Mouse (Mus musculus) c-Kit-positive CD71-positive TER-119-positive erythroid progenitor cells, embryonic 14.5 days (primary cell): Measurements from ENCODE around the gene Mrgbp.

ENCODE experiments used
- DNase-seq: peaks from one replicate; pipeline ENCODE4 v3.0.0-alpha.2; 2013; ENCODE audit warnings: low spot score

Gene Mrgbp

DNA sequence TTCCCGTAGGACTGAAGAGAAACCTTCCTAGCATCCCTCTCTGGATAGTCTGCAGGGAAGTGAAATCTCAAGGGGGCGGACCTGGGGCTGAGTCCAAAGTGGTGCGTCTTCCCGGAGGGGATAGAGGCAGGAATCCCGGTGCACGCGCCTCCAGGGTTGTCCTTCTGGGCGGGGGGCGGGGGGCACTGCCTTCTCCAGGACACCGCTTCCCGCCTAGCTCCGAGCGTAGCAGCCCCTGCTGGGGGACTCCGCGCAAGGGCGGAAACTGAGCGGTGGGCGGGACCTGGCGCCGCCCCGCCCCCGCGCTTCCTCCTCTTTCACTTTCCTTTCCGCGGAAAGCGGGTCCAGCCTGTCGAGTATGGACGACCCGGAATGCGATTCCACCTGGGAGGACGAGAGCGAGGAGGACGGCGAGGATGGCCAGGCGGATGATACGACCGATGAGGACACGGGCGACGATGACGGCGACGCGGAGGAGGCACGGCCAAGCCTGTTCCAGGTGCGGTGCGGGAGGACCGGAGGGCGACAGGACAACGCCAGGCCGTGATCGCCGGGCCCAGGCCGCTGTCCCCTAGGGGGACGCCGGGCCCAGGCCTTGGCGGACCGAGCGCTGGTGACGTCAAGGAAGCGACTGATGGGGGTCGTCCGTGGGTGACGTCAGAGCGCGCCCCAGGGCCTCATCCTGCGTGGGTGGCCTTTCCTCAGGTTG, 8.2 kb downstream of the Mrgbp start, which contains the start of gene Ogfr:
Gene Ogfr, plus strand, starts transcription at position 123 of the 709 bp plus-strand sequence.
- peak; percentile 64 for DNase-seq

DNA sequence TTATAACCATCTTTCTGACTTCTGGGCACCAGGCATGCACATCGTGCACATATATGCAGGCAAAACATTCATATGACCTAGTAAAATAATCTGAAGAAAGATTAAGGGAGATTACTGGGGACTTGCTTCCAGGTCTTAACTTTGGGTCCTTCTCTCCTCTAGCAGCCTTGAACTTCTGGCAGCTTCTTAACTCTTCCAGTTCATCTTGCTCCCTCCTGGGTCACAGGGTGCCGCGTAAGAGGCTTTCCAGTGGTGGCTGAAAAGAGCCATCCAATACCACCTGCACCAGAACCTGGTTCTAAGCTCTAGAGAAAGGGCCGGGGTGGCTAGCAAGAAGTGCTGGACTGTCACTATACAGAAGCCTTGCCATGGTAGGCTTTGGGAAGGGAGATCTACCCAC, 16.4 kb downstream of the Mrgbp start, which contains the start of gene Col9a3:
Gene Col9a3, plus strand, starts transcription at position 301 of the 400 bp plus-strand sequence.
- DNase-seq, result no peak

DNA sequence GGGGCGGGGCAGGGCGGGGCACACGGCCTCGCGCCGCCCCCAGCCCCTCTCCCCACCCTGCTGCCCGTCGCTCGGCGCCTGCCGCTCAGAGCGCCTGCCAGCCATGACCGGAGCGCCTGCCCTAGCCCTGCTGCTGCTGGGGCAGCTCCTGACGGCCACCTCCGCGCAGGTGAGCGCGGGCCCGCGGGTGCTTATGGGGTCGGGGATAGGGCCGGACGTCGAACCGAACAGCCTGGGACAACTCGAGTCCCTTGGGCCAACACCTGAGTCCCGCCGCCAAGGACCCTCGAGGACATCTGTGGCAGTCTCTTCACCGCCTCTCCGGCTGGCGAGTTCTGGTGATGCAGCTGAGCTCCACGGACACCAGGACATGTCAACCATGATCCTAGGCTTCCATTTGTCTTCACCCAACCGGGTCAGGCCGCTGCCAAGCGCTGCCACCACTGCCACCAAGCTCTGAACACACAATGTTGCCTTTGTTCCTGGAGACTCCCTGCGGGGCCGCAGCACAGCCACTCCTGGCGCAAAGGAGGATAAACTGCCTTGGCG, 17.1 kb downstream of the Mrgbp start:
- DNase-seq, result no peak

DNA sequence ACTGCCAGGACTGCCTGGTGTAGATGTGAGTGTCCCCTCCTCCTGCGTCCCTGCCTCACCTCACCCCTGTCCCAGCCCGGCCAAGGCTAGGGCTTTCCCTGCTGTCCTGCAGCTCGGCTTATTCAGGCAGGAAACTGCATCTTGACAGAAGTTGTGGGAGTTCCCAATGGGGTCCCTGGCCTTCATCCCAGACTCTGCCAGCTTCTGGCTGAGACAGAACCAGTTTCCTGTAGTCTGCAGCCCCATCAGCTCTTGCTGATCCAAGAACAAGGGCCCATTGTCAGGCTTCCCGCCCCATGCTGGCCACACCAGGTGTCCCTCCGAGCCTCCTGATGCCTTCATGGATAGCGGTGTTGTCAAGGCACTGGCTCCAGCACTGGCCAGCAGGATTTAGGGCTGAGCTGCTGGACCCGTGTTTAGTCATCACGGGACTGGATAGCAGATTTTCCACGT, 19.5 kb downstream of the Mrgbp start:
- no peak for DNase-seq

DNA sequence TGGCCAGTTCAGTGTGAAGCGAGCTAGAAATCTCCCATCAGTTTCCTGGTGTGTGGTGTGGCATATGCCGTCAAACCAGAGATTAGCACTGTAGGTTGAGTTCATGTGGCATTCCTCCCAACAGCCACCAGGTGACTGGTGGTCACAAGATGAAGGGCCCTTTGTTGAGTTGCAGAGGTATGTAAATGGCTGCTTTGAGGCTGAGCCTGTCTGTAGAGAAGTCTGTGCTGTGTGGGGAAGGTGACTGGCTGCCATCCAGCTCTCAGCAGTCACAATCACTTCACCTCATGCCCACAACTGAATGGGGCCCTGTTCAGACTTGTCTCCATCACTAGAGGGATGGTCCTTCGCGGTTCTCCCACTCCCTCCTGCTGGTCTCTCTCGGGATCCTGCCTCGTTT, 23.7 kb downstream of the Mrgbp start:
- DNase-seq, result no peak

DNA sequence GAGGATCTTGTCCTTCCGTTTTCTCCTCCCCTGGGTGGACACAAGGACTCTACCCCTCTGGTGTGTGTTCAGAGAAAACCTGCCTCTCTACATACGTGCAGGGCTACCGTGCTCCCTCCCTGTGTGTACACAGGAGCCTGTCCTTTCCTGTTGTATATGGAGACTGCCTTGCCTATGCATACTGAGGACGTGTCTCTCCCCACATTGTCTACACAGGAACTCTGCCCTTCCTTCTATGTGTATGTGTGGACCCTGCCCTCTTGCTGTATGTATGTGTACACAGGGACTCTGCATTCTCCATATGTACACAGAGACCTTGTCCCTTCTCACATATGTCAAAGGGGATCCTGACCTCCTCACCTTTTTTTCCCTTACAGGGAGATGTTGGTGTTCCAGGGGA, 29.2 kb downstream of the Mrgbp start:
- DNase-seq, result no peak

GRCm38 (mm10) chr2:180611882-180612281, 30.8 kb downstream of the Mrgbp start:
- DNase-seq, result no peak
